Mouse (Mus musculus) testis, adult 2 months (tissue): ENCODE results near the gene Gm5475. TPM values are rescaled to one million over a fixed set of nuclear protein-coding genes. Genes with fewer than 3 reads are reported as not detected.
A peak's percentile ranks its signal among the peaks of the same experiment; 100 is the strongest.

Experiments
- H3K27ac ChIP-seq: fragments of 200-500 bp; 2 replicates; pipeline ENCODE4 v1.5.1; 2012; ENCODE audit warnings: low read depth, low read length; ENCODE audit not compliant: control insufficient read depth, insufficient read depth
- H3K27me3 ChIP-seq: fragments of 200-500 bp; 2 replicates; pipeline ENCODE4 v1.6.1; 2012; ENCODE audit warnings: mild to moderate bottlenecking, low read length, moderate library complexity; ENCODE audit not compliant: control insufficient read depth, insufficient read depth
- H3K36me3 ChIP-seq: fragments of 200-500 bp; 2 replicates; pipeline ENCODE4 v1.6.1; 2012; ENCODE audit warnings: mild to moderate bottlenecking, low read length; ENCODE audit not compliant: control insufficient read depth, insufficient read depth
- H3K4me1 ChIP-seq: fragments of 200-500 bp; 2 replicates; pipeline ENCODE4 v1.6.1; 2012; ENCODE audit warnings: low read length; ENCODE audit not compliant: control insufficient read depth, insufficient read depth
- H3K4me3 ChIP-seq: fragments of 200-500 bp; 2 replicates; pipeline ENCODE4 v1.5.1; 2012; ENCODE audit warnings: low read depth, mild to moderate bottlenecking, low read length, moderate library complexity, mixed read lengths; ENCODE audit not compliant: control insufficient read depth
- CTCF ChIP-seq: fragments of 200-500 bp; IDR thresholded peaks from 2 replicates; pipeline ENCODE4 v1.5.1; 2012; ENCODE audit warnings: low read depth, mild to moderate bottlenecking, inconsistent platforms, low read length, moderate library complexity; ENCODE audit not compliant: control insufficient read depth, insufficient read depth, insufficient replicate concordance
- POLR2A ChIP-seq: fragments of 200-500 bp; IDR thresholded peaks from 2 replicates; pipeline ENCODE4 v1.6.1; 2012; ENCODE audit warnings: low read depth, mild to moderate bottlenecking, inconsistent platforms, low read length, moderate library complexity; ENCODE audit not compliant: control insufficient read depth
- polyA plus RNA-seq: library from polyadenylated mRNA; depleted of rRNA; stranded (reverse); fragments of >200 nt; gene quantifications from 2 replicates; pipeline ENCODE4 v1.2.3, GENCODE M21; 2012

Gm5475 gene
- polyA plus RNA-seq, 1 experiment, result 0.30 TPM

DNA sequence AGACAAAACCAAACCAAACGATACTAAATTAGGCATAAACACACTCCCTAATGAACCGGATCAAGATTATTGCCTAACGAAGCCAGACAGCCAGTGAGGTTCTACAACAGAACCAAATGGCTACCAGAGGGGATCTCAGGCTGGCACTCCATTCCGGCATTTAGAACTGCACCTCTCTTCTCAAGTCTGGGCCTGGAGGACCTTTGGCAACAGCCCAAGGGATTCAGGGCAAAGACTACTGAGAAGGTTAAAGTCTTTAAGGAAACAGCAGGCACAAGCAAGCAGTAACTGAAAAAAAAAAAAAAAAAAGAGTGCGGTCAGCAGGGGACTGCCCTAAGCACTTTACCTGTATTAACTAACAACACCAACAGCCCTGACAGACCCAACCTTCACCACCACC, 40.1 kb downstream of the Gm5475 start:
- H3K4me3 ChIP-seq, result no peak overlapping the region
- no peak for TF ChIP-seq POLR2A
- TF ChIP-seq CTCF, result no peak
- peaks cover 11% of the 10 kb centered on the region for H3K4me1 ChIP-seq
- H3K36me3 ChIP-seq, result no peaks in the 10 kb centered on the region
- no peak overlapping the region for H3K27ac ChIP-seq
- no peaks in the 10 kb centered on the region for H3K27me3 ChIP-seq

DNA sequence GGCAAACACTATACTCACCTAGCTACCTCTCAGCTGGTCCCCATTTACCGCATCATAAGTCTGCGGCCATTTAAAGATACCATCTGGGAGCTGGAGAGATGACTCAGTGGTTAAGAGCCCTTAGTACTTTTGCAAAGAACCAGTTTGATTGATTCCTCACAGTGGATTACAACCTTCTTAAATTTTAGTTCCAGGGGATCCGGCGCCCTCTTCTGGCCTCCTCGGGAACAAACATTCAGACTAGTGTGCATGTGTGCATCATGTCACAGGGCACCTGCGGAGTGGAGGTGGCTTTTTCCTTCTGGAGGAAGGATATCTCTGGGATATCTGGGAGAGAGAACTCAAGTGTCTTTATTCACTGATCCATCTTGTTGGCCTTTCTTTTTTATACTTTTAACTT, 41.8 kb downstream of the Gm5475 start:
- Histone ChIP-seq H3K36me3 (no peaks in the 10 kb centered on the region), H3K27ac (no peak overlapping the region), H3K4me1 (peaks cover 11% of the 10 kb centered on the region), H3K4me3 (no peak overlapping the region), H3K27me3 (no peaks in the 10 kb centered on the region)
- TF ChIP-seq POLR2A, result no peak
- peak; percentile 45; the same call in 1 of the 2 replicates for TF ChIP-seq CTCF

DNA sequence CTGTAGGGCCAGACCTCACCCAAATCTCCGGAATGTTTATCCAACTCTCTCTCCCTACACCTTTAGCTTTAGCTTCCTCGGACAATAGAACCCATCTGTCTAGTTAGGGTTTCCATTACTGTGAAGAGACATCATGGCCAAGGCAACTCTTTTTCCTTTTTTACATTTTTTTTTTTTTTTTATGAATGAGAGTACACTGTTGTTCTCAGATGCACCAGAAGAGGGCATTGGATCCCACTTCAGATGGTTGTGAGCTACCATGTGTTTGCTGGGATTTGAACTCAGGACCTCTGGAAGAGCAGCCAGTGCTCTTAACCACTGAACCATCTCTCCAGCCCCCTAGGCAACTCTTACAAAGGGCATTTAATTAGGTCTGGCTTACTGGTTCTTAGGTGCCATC, 43.5 kb downstream of the Gm5475 start:
- Histone ChIP-seq H3K27ac (no peak overlapping the region), H3K27me3 (no peaks in the 10 kb centered on the region), H3K4me3 (no peak overlapping the region), H3K36me3 (no peaks in the 10 kb centered on the region), H3K4me1 (peaks cover 14% of the 10 kb centered on the region)
- no peak for TF ChIP-seq CTCF
- no peak for TF ChIP-seq POLR2A

- no peaks in the 10 kb centered on the region for H3K27me3 ChIP-seq
- peak overlapping the region; percentile 96 for H3K4me3 ChIP-seq
- peaks cover 7% of the 10 kb centered on the region for H3K4me1 ChIP-seq
- TF ChIP-seq POLR2A (no peak), CTCF (no peak)
- H3K36me3 ChIP-seq, result no peaks in the 10 kb centered on the region
- no peak overlapping the region for H3K27ac ChIP-seq
Observed at GRCm38 (mm10) chr15:100467738-100468137, 45.8 kb downstream of the Gm5475 start.

- H3K27me3 ChIP-seq, result no peaks in the 10 kb centered on the region
- H3K4me1 ChIP-seq, result peaks cover 7% of the 10 kb centered on the region
- H3K36me3 ChIP-seq, result no peaks in the 10 kb centered on the region
- peak within 1 kb of the TSS; percentile 96 for H3K4me3 ChIP-seq
- H3K27ac ChIP-seq, result peak within 1 kb of the TSS; percentile 90
- peak; percentile 75 for TF ChIP-seq POLR2A
- TF ChIP-seq CTCF, result peak; percentile 86
Observed at GRCm38 (mm10) chr15:100468295-100469188, 46.6 kb downstream of the Gm5475 start, which contains the start of gene Letmd1. Gene Letmd1 (plus strand): TSS chr15:100469023.

DNA sequence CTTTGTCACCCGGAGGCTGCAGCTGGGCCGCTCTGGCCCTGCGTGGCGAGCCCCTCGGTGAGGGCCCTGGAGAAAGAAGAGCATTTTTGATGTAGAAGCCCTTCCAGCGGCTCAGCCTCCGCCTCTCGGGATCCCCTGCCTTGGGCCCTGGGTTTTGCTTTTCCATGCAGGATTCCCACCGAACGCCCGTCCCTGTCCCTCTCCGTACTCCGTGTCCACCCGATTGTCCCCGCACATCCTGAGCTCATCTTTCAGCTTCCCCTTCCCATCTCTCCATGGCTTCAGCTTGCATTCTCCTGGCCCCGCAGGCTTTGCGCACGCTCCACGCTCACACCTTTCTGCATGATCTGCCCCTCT, 47.2 kb downstream of the Gm5475 start:
- Histone ChIP-seq H3K27ac (peak overlapping the region; percentile 90), H3K27me3 (no peaks in the 10 kb centered on the region), H3K4me1 (peaks cover 7% of the 10 kb centered on the region), H3K36me3 (no peaks in the 10 kb centered on the region), H3K4me3 (peak overlapping the region; percentile 96)
- TF ChIP-seq CTCF, result no peak
- TF ChIP-seq POLR2A, result no peak

GRCm38 (mm10) chr15:100470037-100470436, 48.1 kb downstream of the Gm5475 start:
- Histone ChIP-seq H3K27me3 (no peaks in the 10 kb centered on the region), H3K36me3 (no peaks in the 10 kb centered on the region; the same call in 1 of the 2 replicates), H3K4me3 (no peak overlapping the region)

More at GRCm38 (mm10) chr15:100470037-100470436, 48.1 kb downstream of the Gm5475 start:
- TF ChIP-seq POLR2A (no peak), CTCF (no peak)
- Histone ChIP-seq H3K4me1 (peaks cover 7% of the 10 kb centered on the region), H3K27ac (no peak overlapping the region)
